Mouse (Mus musculus) liver, embryonic 14.5 days (tissue): ENCODE data around the gene Dpep2nb.
"Not testable (repeated sequence)": the region's sequence is repeated elsewhere in the genome, so short reads cannot be mapped to it uniquely, and the experiment has no call there.

Experiments
- CTCF ChIP-seq: IDR thresholded peaks from 2 replicates; pipeline ENCODE4 v1.5.1; 2016; ENCODE audit warnings: antibody characterized with exemption, low read depth, control low read depth
- EP300 ChIP-seq: IDR thresholded peaks from 2 replicates; pipeline ENCODE4 v1.6.1; 2016; ENCODE audit warnings: antibody characterized with exemption, low read depth

GRCm38 (mm10) chr8:106012203-106012602, 6.4 kb upstream of the Dpep2nb start:
- TF ChIP-seq EP300: peak; percentile 53
- not testable (repeated sequence) for TF ChIP-seq CTCF
